Mouse (Mus musculus) c-Kit-positive CD71-negative TER-119-negative erythroid progenitor cells, embryonic 14.5 days (primary cell): ENCODE measurements around the gene Elfn1.
"Not testable (repeated sequence)": the region's sequence is repeated elsewhere in the genome, so short reads cannot be mapped to it uniquely, and the experiment has no call there.

Experiments used
- DNase-seq: peaks from one replicate; pipeline ENCODE4 v3.0.0-alpha.2; 2013; ENCODE audit warnings: low read depth

Gene Elfn1

GRCm38 (mm10) chr5:139970186-139970631 lies 62.5 kb downstream of the Elfn1 start:
- no peak for DNase-seq

GRCm38 (mm10) chr5:139976584-139976983 lies 68.8 kb downstream of the Elfn1 start:
- no peak for DNase-seq

GRCm38 (mm10) chr5:139977476-139977875 lies 69.7 kb downstream of the Elfn1 start:
- DNase-seq: no peak

GRCm38 (mm10) chr5:139978525-139979276 lies 71.0 kb downstream of the Elfn1 start:
- DNase-seq: peak; percentile 13

GRCm38 (mm10) chr5:139979371-139979770 lies 71.6 kb downstream of the Elfn1 start:
- no peak for DNase-seq

- DNase-seq: peak; percentile 13
Observed at GRCm38 (mm10) chr5:139981976-139982375, 74.2 kb downstream of the Elfn1 start.

- no peak for DNase-seq
Observed at GRCm38 (mm10) chr5:139985073-139985746, 77.5 kb downstream of the Elfn1 start.

- DNase-seq: no peak
Observed at GRCm38 (mm10) chr5:139991531-139991930, 83.8 kb downstream of the Elfn1 start.

- DNase-seq: not testable (repeated sequence)
Observed at GRCm38 (mm10) chr5:139998321-139998720, 90.6 kb downstream of the Elfn1 start.

GRCm38 (mm10) chr5:139998916-139999315 lies 91.2 kb downstream of the Elfn1 start:
- no peak for DNase-seq

GRCm38 (mm10) chr5:140002541-140002940 lies 94.8 kb downstream of the Elfn1 start:
- no peak for DNase-seq

- DNase-seq: no peak
Observed at GRCm38 (mm10) chr5:140006861-140007260, 99.1 kb downstream of the Elfn1 start.

GRCm38 (mm10) chr5:140007656-140008522 lies 100.1 kb downstream of the Elfn1 start:
- no peak for DNase-seq

GRCm38 (mm10) chr5:140008523-140008806 lies 100.7 kb downstream of the Elfn1 start:
- DNase-seq: no peak

- DNase-seq: no peak
Observed at GRCm38 (mm10) chr5:140009083-140009655, 101.4 kb downstream of the Elfn1 start.

GRCm38 (mm10) chr5:140010405-140010804 lies 102.7 kb downstream of the Elfn1 start:
- no peak for DNase-seq

- DNase-seq: no peak
Observed at GRCm38 (mm10) chr5:140012286-140012967, 104.7 kb downstream of the Elfn1 start.

- no peak for DNase-seq
Observed at GRCm38 (mm10) chr5:140013652-140014051, 105.9 kb downstream of the Elfn1 start.

GRCm38 (mm10) chr5:140016896-140017295 lies 109.2 kb downstream of the Elfn1 start:
- DNase-seq: no peak

GRCm38 (mm10) chr5:140018780-140019179 lies 111.0 kb downstream of the Elfn1 start:
- DNase-seq: no peak

- no peak for DNase-seq
Observed at GRCm38 (mm10) chr5:140019616-140020015, 111.9 kb downstream of the Elfn1 start.

- no peak for DNase-seq
Observed at GRCm38 (mm10) chr5:140021755-140022154, 114.0 kb downstream of the Elfn1 start.
